Mouse (Mus musculus) liver, embryonic 14.5 days (tissue): ENCODE data around the gene Poc1a. TPM values are rescaled to one million over a fixed set of nuclear protein-coding genes. Genes with fewer than 3 reads are reported as not detected.

Experiments
- ATAC-seq: fragments of 200-750 bp; cut with Nextera tagmentation; 2 replicates; pipeline ENCODE4 v1.8.0; 2017; ENCODE audit warnings: moderate number of reproducible peaks, mild to moderate bottlenecking, moderate library complexity; ENCODE audit not compliant: insufficient read depth
- DNase-seq, 3 experiments: peaks; one replicate each; pipeline ENCODE4 v3.0.0-alpha.2; 2012 to 2013; ENCODE audit warnings: low read depth in 3 of 3, low spot score in 3 of 3
- H3K27ac ChIP-seq: fragments of 300-500 bp; sonication (generic); 2 replicates; pipeline ENCODE4 v1.5.1; 2014; ENCODE audit warnings: moderate library complexity, mild to moderate bottlenecking, control low read depth, inconsistent platforms
- H3K27me3 ChIP-seq: fragments of 300-500 bp; sonication (generic); 2 replicates; pipeline ENCODE4 v1.6.1; 2014; ENCODE audit warnings: mild to moderate bottlenecking, low read length, moderate library complexity; ENCODE audit not compliant: control insufficient read depth, insufficient read depth
- H3K36me3 ChIP-seq: fragments of 300-500 bp; sonication (generic); replicated peaks from 2 replicates; pipeline ENCODE4 v1.6.1; 2014; ENCODE audit warnings: low read depth; ENCODE audit not compliant: control insufficient read depth, insufficient read depth
- H3K4me1 ChIP-seq, 2 experiments: fragments of 200-500 bp in 1 of 2; fragments of 300-500 bp in 1 of 2; sonication (generic) in 1 of 2; replicated peaks; 2 replicates each; pipeline ENCODE4 v1.6.1; 2012 to 2014; ENCODE audit warnings: antibody characterized with exemption in 1 of 2, inconsistent platforms in 1 of 2, low read length in 1 of 2; ENCODE audit not compliant: control insufficient read depth in 2 of 2, insufficient read depth in 2 of 2
- H3K4me2 ChIP-seq: fragments of 300-500 bp; sonication (generic); 2 replicates; pipeline ENCODE4 v1.6.1; 2014; ENCODE audit warnings: low read depth, mild to moderate bottlenecking, control low read depth, moderate library complexity
- H3K4me3 ChIP-seq, 2 experiments: fragments of 200-500 bp in 1 of 2; fragments of 300-500 bp in 1 of 2; sonication (generic) in 1 of 2; 2 replicates each; pipeline ENCODE4 v1.5.1; 2012 to 2014; ENCODE audit warnings: low read depth in 2 of 2, low read length in 2 of 2, mild to moderate bottlenecking in 2 of 2, control low read depth in 1 of 2, inconsistent platforms in 1 of 2, moderate library complexity in 1 of 2; ENCODE audit not compliant: insufficient read depth in 1 of 2
- H3K9ac ChIP-seq: fragments of 300-500 bp; sonication (generic); replicated peaks from 2 replicates; pipeline ENCODE4 v1.6.1; 2014; ENCODE audit warnings: mild to moderate bottlenecking, control low read depth, moderate library complexity
- H3K9me3 ChIP-seq: fragments of 300-500 bp; sonication (generic); 2 replicates; pipeline ENCODE4 v1.6.1; 2016; ENCODE audit warnings: low read length, mixed read lengths; ENCODE audit not compliant: control insufficient read depth
- CTCF ChIP-seq: IDR thresholded peaks from 2 replicates; pipeline ENCODE4 v1.5.1; 2016; ENCODE audit warnings: antibody characterized with exemption, low read depth, control low read depth
- EP300 ChIP-seq: IDR thresholded peaks from 2 replicates; pipeline ENCODE4 v1.6.1; 2016; ENCODE audit warnings: antibody characterized with exemption, low read depth
- WGBS: fragments of 180-500 bp; shearing (Covaris S2); extraction: QIAGEN DNeasy Blood & Tissue Kit; methylation state at CpG from one replicate; pipeline ENCODE4 v1.1.7; 2014; ENCODE audit not compliant: insufficient replicate concordance; 5-methylcytosine and 5-hydroxymethylcytosine counted together
- polyA plus RNA-seq, 2 experiments: library from polyadenylated mRNA; depleted of rRNA in 1 of 2; stranded (reverse) in 1 of 2; unstranded in 1 of 2; fragments of >200 nt; fragmentation: Nextera tagmentation in 1 of 2; extraction: Ambion mirVana in 1 of 2; gene quantifications; 2 replicates each; pipeline versions ENCODE4 v1.2.1 to v1.2.3; 2012 to 2014

The Poc1a gene
- polyA plus RNA-seq, 2 experiments, result 17.8 to 21.4 TPM

GRCm38 (mm10) chr9:106287165-106287564, 6.3 kb downstream of the Poc1a start:
- no peak overlapping the region for H3K4me2 ChIP-seq
- peaks cover 2 to 3% of the 10 kb centered on the region in 2 experiments; a peak in 2 of 4 replicates for H3K4me1 ChIP-seq
- no peak for TF ChIP-seq EP300
- TF ChIP-seq CTCF, result no peak
- ATAC-seq (no peak), DNase-seq (no peak)
- H3K9ac ChIP-seq, result no peak overlapping the region
- H3K4me3 ChIP-seq, result no peak overlapping the region
- H3K27me3 ChIP-seq, result no peaks in the 10 kb centered on the region
- no peaks in the 10 kb centered on the region for H3K9me3 ChIP-seq
- peaks cover 13% of the 10 kb centered on the region for H3K36me3 ChIP-seq
- no peak overlapping the region for H3K27ac ChIP-seq
- WGBS, result 71% methylated on average over 4 of the region's 4 CpGs

- Histone ChIP-seq H3K27ac (no peak overlapping the region), H3K9me3 (no peaks in the 10 kb centered on the region), H3K9ac (no peak overlapping the region), H3K4me2 (no peak overlapping the region), H3K4me1 (no peaks in the 10 kb centered on the region), H3K4me3 (no peak overlapping the region), H3K27me3 (no peaks in the 10 kb centered on the region), H3K36me3 (peaks cover 13% of the 10 kb centered on the region)
- ATAC-seq (peak; percentile 24; the same call in 1 of the 2 replicates), DNase-seq (peak; percentile 30 to 36 (median 34))
- WGBS, result 24% methylated on average over 3 of the region's 3 CpGs
- TF ChIP-seq EP300 (no peak), CTCF (peak; percentile 89)
Observed at GRCm38 (mm10) chr9:106288864-106289263, 8.0 kb downstream of the Poc1a start.

GRCm38 (mm10) chr9:106289841-106290240, 9.0 kb downstream of the Poc1a start:
- no peak for DNase-seq
- no peak for TF ChIP-seq CTCF
- TF ChIP-seq EP300, result no peak
- 78% methylated on average over 8 of the region's 8 CpGs for WGBS
- H3K27ac ChIP-seq, result no peak overlapping the region
- H3K36me3 ChIP-seq, result peaks cover 13% of the 10 kb centered on the region
- H3K9ac ChIP-seq, result no peak overlapping the region
- H3K4me3 ChIP-seq, result no peak overlapping the region
- ATAC-seq, result no peak
- no peaks in the 10 kb centered on the region for H3K4me1 ChIP-seq
- H3K27me3 ChIP-seq, result no peaks in the 10 kb centered on the region
- no peak overlapping the region for H3K4me2 ChIP-seq
- no peaks in the 10 kb centered on the region for H3K9me3 ChIP-seq

- WGBS, result 76% methylated on average over 17 of the region's 17 CpGs
- DNase-seq, result no peak
Observed at GRCm38 (mm10) chr9:106290636-106291122, 9.8 kb downstream of the Poc1a start.

GRCm38 (mm10) chr9:106293569-106294156, 12.8 kb downstream of the Poc1a start:
- H3K4me2 ChIP-seq, result no peak overlapping the region
- no peak overlapping the region for H3K27ac ChIP-seq
- no peaks in the 10 kb centered on the region for H3K9me3 ChIP-seq
- peaks cover 4% of the 10 kb centered on the region for H3K36me3 ChIP-seq
- no peaks in the 10 kb centered on the region for H3K4me1 ChIP-seq
- no peak overlapping the region for H3K4me3 ChIP-seq
- H3K9ac ChIP-seq, result no peak overlapping the region
- 82% methylated on average over 14 of the region's 14 CpGs for WGBS
- ATAC-seq (no peak), DNase-seq (no peak)
- no peak for TF ChIP-seq CTCF
- no peak for TF ChIP-seq EP300
- H3K27me3 ChIP-seq, result no peaks in the 10 kb centered on the region

More at GRCm38 (mm10) chr9:106290636-106291122, 9.8 kb downstream of the Poc1a start:
- Histone ChIP-seq H3K36me3 (peaks cover 8% of the 10 kb centered on the region; the same call in 1 of the 2 replicates), H3K27me3 (no peaks in the 10 kb centered on the region), H3K9me3 (no peaks in the 10 kb centered on the region), H3K4me2 (no peak overlapping the region), H3K4me3 (no peak overlapping the region), H3K9ac (no peak overlapping the region), H3K27ac (no peak overlapping the region), H3K4me1 (no peaks in the 10 kb centered on the region)
- TF ChIP-seq CTCF, result no peak
- TF ChIP-seq EP300, result no peak
- no peak for ATAC-seq
